Mouse (Mus musculus) MEL (cell line): ENCODE results near the gene Alx3. TPM values are rescaled to one million over a fixed set of nuclear protein-coding genes. Genes with fewer than 3 reads are reported as not detected.

Source experiments
- DNase-seq: peaks from one replicate; pipeline ENCODE4 v3.0.0; 2011; ENCODE audit warnings: low read depth, low spot score
- H3K27ac ChIP-seq: 2 replicates; pipeline ENCODE4 v1.5.1; 2012; ENCODE audit warnings: low read depth, mild to moderate bottlenecking, control low read depth, low read length, moderate library complexity; ENCODE audit not compliant: control insufficient read depth
- H3K27me3 ChIP-seq, 2 experiments: fragments of 150-350 bp in 1 of 2; sonication (generic) in 1 of 2; 2 replicates each; pipeline ENCODE4 v1.6.1; 2012; ENCODE audit warnings: low read length in 2 of 2, mild to moderate bottlenecking in 2 of 2, improper control_type of control experiment in 1 of 2, moderate library complexity in 1 of 2; ENCODE audit not compliant: insufficient read depth in 2 of 2, control insufficient read depth in 1 of 2
- H3K36me3 ChIP-seq, 2 experiments: 2 replicates each; pipeline ENCODE4 v1.6.1; 2012 to 2014; ENCODE audit warnings: low read length in 2 of 2, improper control_type of control experiment in 1 of 2, inconsistent platforms in 1 of 2, mild to moderate bottlenecking in 1 of 2; ENCODE audit not compliant: insufficient read depth in 2 of 2, control insufficient read depth in 1 of 2
- H3K4me1 ChIP-seq, 2 experiments: fragments of 150-350 bp in 1 of 2; sonication (generic) in 1 of 2; 2 replicates each; pipeline ENCODE4 v1.6.1; 2012; ENCODE audit warnings: low read length in 2 of 2, improper control_type of control experiment in 1 of 2, mild to moderate bottlenecking in 1 of 2; ENCODE audit not compliant: insufficient read depth in 2 of 2, control insufficient read depth in 1 of 2
- H3K4me3 ChIP-seq, 2 experiments: fragments of 150-350 bp in 1 of 2; sonication (generic) in 1 of 2; 2 replicates each; pipeline ENCODE4 v1.5.1; 2012; ENCODE audit warnings: low read depth in 2 of 2, low read length in 2 of 2, mild to moderate bottlenecking in 2 of 2, moderate library complexity in 2 of 2, control low read depth in 1 of 2, improper control_type of control experiment in 1 of 2; ENCODE audit not compliant: control insufficient read depth in 1 of 2, insufficient read depth in 1 of 2
- H3K79me2 ChIP-seq: 2 replicates; pipeline ENCODE4 v1.6.1; 2012; ENCODE audit warnings: mild to moderate bottlenecking, low read length, moderate library complexity; ENCODE audit not compliant: control insufficient read depth, poor library complexity, insufficient read depth
- H3K9ac ChIP-seq: 2 replicates; pipeline ENCODE4 v1.6.1; 2012; ENCODE audit warnings: low read depth, mild to moderate bottlenecking, control low read depth, low read length, moderate library complexity; ENCODE audit not compliant: control insufficient read depth, poor library complexity, severe bottlenecking
- H3K9me3 ChIP-seq: fragments of 150-350 bp; sonication (generic); replicated peaks from 2 replicates; pipeline ENCODE4 v1.6.1; 2012; ENCODE audit warnings: mild to moderate bottlenecking, low read length, improper control_type of control experiment, moderate library complexity; ENCODE audit not compliant: insufficient read depth
- CTCF ChIP-seq, 3 experiments: IDR thresholded peaks in 2 of 3; conservative IDR thresholded peaks in 1 of 3; 2 replicates each; pipeline ENCODE4 v1.5.1; 2011 to 2012; ENCODE audit warnings: low read length in 3 of 3, low read depth in 2 of 3, mild to moderate bottlenecking in 2 of 3, improper control_type of control experiment in 1 of 3, inconsistent platforms in 1 of 3, mixed read lengths in 1 of 3, moderate library complexity in 1 of 3; ENCODE audit not compliant: control insufficient read depth in 1 of 3, insufficient read depth in 1 of 3, poor library complexity in 1 of 3, severe bottlenecking in 1 of 3
- ELF1 ChIP-seq: IDR thresholded peaks from 2 replicates; pipeline ENCODE4 v1.6.1; 2014; ENCODE audit warnings: low read depth, mild to moderate bottlenecking, inconsistent platforms, low read length, improper control_type of control experiment, moderate library complexity
- ETS1 ChIP-seq: IDR thresholded peaks from 2 replicates; pipeline ENCODE4 v1.6.1; 2012; ENCODE audit warnings: low read depth, mild to moderate bottlenecking, inconsistent platforms, low read length, improper control_type of control experiment, moderate library complexity
- GABPA ChIP-seq: IDR thresholded peaks from 2 replicates; pipeline ENCODE4 v1.6.1; 2012; ENCODE audit warnings: low read depth, mild to moderate bottlenecking, inconsistent platforms, low read length, improper control_type of control experiment, moderate library complexity
- KAT2A ChIP-seq: conservative IDR thresholded peaks from 2 replicates; pipeline ENCODE4 v1.6.1; 2012; ENCODE audit warnings: low read depth, low read length, improper control_type of control experiment, inconsistent platforms
- POLR2AphosphoS2 ChIP-seq: IDR thresholded peaks from 2 replicates; pipeline ENCODE4 v1.6.1; 2011; ENCODE audit warnings: low read length, improper control_type of control experiment
- RAD21 ChIP-seq: IDR thresholded peaks from 2 replicates; pipeline ENCODE4 v1.6.1; 2011; ENCODE audit warnings: mild to moderate bottlenecking, low read depth, low read length, improper control_type of control experiment
- RCOR1 ChIP-seq: IDR thresholded peaks from 2 replicates; pipeline ENCODE4 v1.6.1; 2012; ENCODE audit warnings: low read depth, mild to moderate bottlenecking, inconsistent platforms, low read length, improper control_type of control experiment
- SMC3 ChIP-seq: IDR thresholded peaks from 2 replicates; pipeline ENCODE4 v1.6.1; 2011; ENCODE audit warnings: low read depth, low read length, improper control_type of control experiment
- TCF12 ChIP-seq: IDR thresholded peaks from 2 replicates; pipeline ENCODE4 v1.6.1; 2014; ENCODE audit warnings: low read depth, mild to moderate bottlenecking, inconsistent platforms, low read length, improper control_type of control experiment, moderate library complexity
- USF1 ChIP-seq: IDR thresholded peaks from 2 replicates; pipeline ENCODE4 v1.6.1; 2014; ENCODE audit warnings: low read depth, mild to moderate bottlenecking, inconsistent platforms, low read length, improper control_type of control experiment, moderate library complexity
- USF2 ChIP-seq, 2 experiments: IDR thresholded peaks; 2 replicates each; pipeline ENCODE4 v1.6.1; 2011 to 2012; ENCODE audit warnings: improper control_type of control experiment in 2 of 2, low read length in 2 of 2, borderline replicate concordance in 1 of 2, inconsistent platforms in 1 of 2, low read depth in 1 of 2, mild to moderate bottlenecking in 1 of 2; ENCODE audit not compliant: insufficient read depth in 1 of 2
- ZC3H11A ChIP-seq: IDR thresholded peaks from 2 replicates; pipeline ENCODE4 v1.6.1; 2012; ENCODE audit warnings: low read depth, mild to moderate bottlenecking, inconsistent platforms, low read length, improper control_type of control experiment
- polyA plus RNA-seq, 2 experiments: library from polyadenylated mRNA; stranded (reverse) in 1 of 2; unstranded in 1 of 2; fragments of >175 nt in 1 of 2; fragments of >200 nt in 1 of 2; gene quantifications; 2 replicates each; pipeline versions ENCODE4 v1.2.1 to v1.2.4; 2012; ENCODE audit warnings: low replicate concordance in 2 of 2, low read depth in 1 of 2; ENCODE audit not compliant: insufficient read length in 2 of 2, insufficient read depth in 1 of 2, missing spikeins in 1 of 2
- total RNA-seq: library from RNA; depleted of rRNA; stranded (reverse); fragments of 300-350 nt; gene quantifications from 2 replicates; pipeline ENCODE4 v1.2.3, GENCODE M21; 2012

Gene Alx3
- total and polyA plus RNA-seq, 3 experiments, result not detected

GRCm38 (mm10) chr3:107559183-107559582, 35.6 kb upstream of the Alx3 start:
- Histone ChIP-seq H3K27ac (no peak overlapping the region), H3K79me2 (no peaks in the 10 kb centered on the region), H3K9me3 (no peaks in the 10 kb centered on the region), H3K36me3 (no peaks in the 10 kb centered on the region), H3K9ac (no peak overlapping the region), H3K4me3 (no peak overlapping the region), H3K27me3 (peaks cover 2 to 4% of the 10 kb centered on the region in 2 experiments; a peak in 3 of 4 replicates), H3K4me1 (no peaks in the 10 kb centered on the region)
- DNase-seq, result peak; percentile 44
- TF ChIP-seq RAD21 (peak; percentile 46), SMC3 (peak; percentile 33), USF1 (no peak), CTCF (IDR thresholded peaks at IDR 0.05 in 2 of 3, conservative IDR thresholded peaks at IDR 0.05 in 1 of 3; ENCODE audit: control insufficient read depth in 1 of 3, insufficient read depth in 1 of 3, low read depth in 2 of 3, low read length in 3 of 3, poor library complexity in 1 of 3, severe bottlenecking in 1 of 3) (peak; percentile 63 to 80 (median 71))

GRCm38 (mm10) chr3:107562104-107562503, 32.7 kb upstream of the Alx3 start:
- Histone ChIP-seq H3K4me3 (no peak overlapping the region), H3K9me3 (no peaks in the 10 kb centered on the region), H3K36me3 (no peaks in the 10 kb centered on the region)
- TF ChIP-seq POLR2AphosphoS2 (no peak), ETS1 (no peak), SMC3 (no peak), GABPA (no peak), RAD21 (no peak), TCF12 (no peak)
- TF ChIP-seq, all 39 proteins: peak for 0
- no peak for DNase-seq
- Histone ChIP-seq H3K79me2 (no peaks in the 10 kb centered on the region), H3K9ac (no peak overlapping the region), H3K27me3 (peaks cover 2 to 12% of the 10 kb centered on the region in 2 experiments), H3K4me1 (no peaks in the 10 kb centered on the region), H3K27ac (no peak overlapping the region)

- no peak for DNase-seq
- TF ChIP-seq ZC3H11A (no peak), ELF1 (no peak), SMC3 (no peak), POLR2AphosphoS2 (no peak), RCOR1 (no peak), KAT2A (no peak), USF2 (IDR thresholded peaks at IDR 0.05; ENCODE audit: borderline replicate concordance in 1 of 2, insufficient read depth in 1 of 2, low read depth in 1 of 2, low read length in 2 of 2) (no peak)
- TF ChIP-seq, all 39 proteins: peak for 0
- Histone ChIP-seq H3K9me3 (no peaks in the 10 kb centered on the region), H3K4me3 (no peak overlapping the region), H3K79me2 (no peaks in the 10 kb centered on the region), H3K9ac (no peak overlapping the region), H3K27me3 (peaks cover 2 to 12% of the 10 kb centered on the region in 2 experiments), H3K27ac (no peak overlapping the region), H3K4me1 (no peaks in the 10 kb centered on the region), H3K36me3 (no peaks in the 10 kb centered on the region)
These were observed 32.2 kb upstream of the Alx3 start for GRCm38 (mm10) chr3:107562591-107562990.
